Comparison of ENCODE assay signal across 20 mouse cellular contexts in genomic region chr9:66217970-66218369, GRCm38 (mm10). TPM values are rescaled to one million over a fixed set of nuclear protein-coding genes. Genes with fewer than 3 reads are reported as not detected.
A peak's percentile ranks its signal among the peaks of the same experiment; 100 is the strongest.
DNase-seq lines count a peak whose midpoint lies in the region; ATAC-seq and TF ChIP-seq lines count a peak whose summit lies in the region.
"Had no signal": no experiment of that assay in that cellular context is flagged by ENCODE, and none has a peak within 500 bp of the region (broad histone marks: within the 10 kb centered on the region; RNA-seq: fewer than 3 reads in every experiment).

No protein-coding gene starts in this region.

- WGBS in kidney, adult 2 months, result 71% methylated on average over 4 of the region's 4 CpGs
- WGBS in lung, postnatal 0 days, result 53% methylated on average over 4 of the region's 4 CpGs

- no peak for ATAC-seq in lung, postnatal 0 days
- no peak for ATAC-seq in erythroblast, adult 5-6 weeks (replicated peaks; ENCODE audit: low FRiP score, poor library complexity, severe bottlenecking)
- ATAC-seq: forebrain, postnatal 0 days; hindbrain, postnatal 0 days had no signal

- no peak overlapping the region for H3K4me2 ChIP-seq in lung, postnatal 0 days (replicated peaks; ENCODE audit: low read depth, low read length)
- H3K4me2 ChIP-seq: embryonic facial prominence, embryonic 15.5 days; forebrain, embryonic 12.5 days; heart, embryonic 15.5 days; hindbrain, embryonic 13.5 days had no signal

- TF ChIP-seq POLR2A in kidney, adult 2 months (IDR thresholded peaks at IDR 0.05; ENCODE audit: low read depth, low read length), result no peak

- peaks cover 7% of the 10 kb centered on the region; the same call in 1 of the 2 replicates for H3K4me1 ChIP-seq in kidney, adult 2 months (ENCODE audit: control insufficient read depth, insufficient read depth, low read length)
- H3K4me1 ChIP-seq in lung, postnatal 0 days (ENCODE audit: insufficient read depth, low read depth, low read length), result peaks cover 4% of the 10 kb centered on the region; the same call in 1 of the 2 replicates

- H3K9ac ChIP-seq in lung, postnatal 0 days (replicated peaks; ENCODE audit: low read depth), result no peak overlapping the region
- H3K9ac ChIP-seq: embryonic facial prominence, embryonic 15.5 days; forebrain, embryonic 12.5 days; forebrain, postnatal 0 days; heart, embryonic 15.5 days; hindbrain, embryonic 13.5 days had no signal

- no peak for TF ChIP-seq CTCF in kidney, adult 2 months (conservative IDR thresholded peaks at IDR 0.05; ENCODE audit: insufficient read depth, insufficient read length, low read depth, low read length)
- TF ChIP-seq CTCF in lung, postnatal 0 days (IDR thresholded peaks at IDR 0.05), result no peak

- TF ChIP-seq EP300 in lung, postnatal 0 days (IDR thresholded peaks at IDR 0.05), result peak; percentile 50

- no peaks in the 10 kb centered on the region for H3K9me3 ChIP-seq in lung, postnatal 0 days (ENCODE audit: low read length)
- H3K9me3 ChIP-seq: embryonic facial prominence, embryonic 15.5 days; forebrain, embryonic 12.5 days; heart, embryonic 15.5 days; hindbrain, embryonic 13.5 days had no signal

- H3K36me3 ChIP-seq in kidney, adult 2 months (ENCODE audit: control insufficient read depth, insufficient read depth, low read length), result no peaks in the 10 kb centered on the region
- H3K36me3 ChIP-seq in lung, postnatal 0 days (ENCODE audit: insufficient read depth, low read length), result no peaks in the 10 kb centered on the region
- H3K36me3 ChIP-seq: embryonic facial prominence, embryonic 15.5 days; forebrain, embryonic 12.5 days; heart, embryonic 15.5 days; hindbrain, embryonic 13.5 days had no signal

- H3K4me3 ChIP-seq in kidney, adult 2 months (ENCODE audit: insufficient read depth, low read depth, low read length), result no peak overlapping the region
- no peak overlapping the region for H3K4me3 ChIP-seq in lung, postnatal 0 days (ENCODE audit: low read depth, low read length)
- H3K4me3 ChIP-seq: embryonic facial prominence, embryonic 15.5 days; forebrain, embryonic 12.5 days; heart, embryonic 15.5 days; hindbrain, embryonic 13.5 days had no signal

- H3K27ac ChIP-seq in kidney, adult 2 months (ENCODE audit: insufficient read depth, low read depth, low read length), result peak overlapping the region; percentile 29; the same call in 1 of the 2 replicates
- H3K27ac ChIP-seq in lung, postnatal 0 days (ENCODE audit: low read length), result peak overlapping the region; percentile 72
- H3K27ac ChIP-seq: embryonic facial prominence, embryonic 15.5 days; forebrain, embryonic 12.5 days; hindbrain, embryonic 13.5 days; hindbrain, postnatal 0 days had no signal

- no peaks in the 10 kb centered on the region for H3K27me3 ChIP-seq in kidney, adult 2 months (replicated peaks; ENCODE audit: control insufficient read depth, insufficient read depth, low read length)
- no peaks in the 10 kb centered on the region for H3K27me3 ChIP-seq in lung, postnatal 0 days (replicated peaks; ENCODE audit: insufficient read depth, low read length)
- H3K27me3 ChIP-seq: embryonic facial prominence, embryonic 15.5 days; forebrain, embryonic 12.5 days; heart, embryonic 15.5 days; hindbrain, embryonic 13.5 days had no signal

- peak; percentile 63 for DNase-seq in gastrocnemius, adult 18-20 months (ENCODE audit: low spot score)
- no peak for DNase-seq in gastrocnemius, postnatal 4 days (ENCODE audit: low spot score in 2 of 2)
- DNase-seq in kidney, adult 2 months, result no peak
- no peak for DNase-seq in kidney, postnatal 36 days
- DNase-seq in lung, postnatal 0 days (ENCODE audit: low spot score), result no peak
- DNase-seq in lung, postnatal 10 days, result no peak
- DNase-seq in skeletal muscle tissue, adult 2 months (ENCODE audit: low read depth, low spot score), result peak; percentile 70
- DNase-seq: adrenal gland, adult 2 months; adrenal gland, postnatal 25 days; cerebellum, adult 2 months; cerebellum, postnatal 10 days; forebrain, postnatal 0 days; heart, adult 11 months; heart, postnatal 14 days had no signal

RNA-seq across cellular contexts. Expression of gene Dapk2, which starts 59.9 kb away (rescaled TPM):
- 10 to 100 TPM; 36.8 to 37.2 TPM for total RNA-seq in gastrocnemius, adult 18-20 months (2021)
- 10 to 100 TPM; 10.2 to 12.3 TPM for total RNA-seq in gastrocnemius, postnatal 4 days (2021)
- polyA plus RNA-seq in kidney, adult 2 months (2012; rRNA removed), result 10.8 and 11.8 TPM in 2 replicates
- polyA plus RNA-seq in lung, postnatal 0 days (2015; fragmentation: Nextera tagmentation; extraction: Ambion mirVana), result 60.9 and 66.6 TPM in 2 replicates
- 157 and 171 TPM in 2 replicates for total RNA-seq in erythroblast, adult 5-6 weeks (2015; ENCODE audit: low replicate concordance)
- 252 and 316 TPM in 2 replicates for total RNA-seq in erythroblast, adult 5-6 weeks (2017; ENCODE audit: low replicate concordance)

Comparison
In these comparisons a context has a peak if more than half of its experiments do, and no peak if none do; other contexts are left out.
1. DNase-seq: peak in gastrocnemius, adult 18-20 months (single experiment) and skeletal muscle tissue, adult 2 months (single experiment); none in gastrocnemius, postnatal 4 days (0 of 2), kidney, adult 2 months (single experiment), kidney, postnatal 36 days (0 of 2), lung, postnatal 0 days (single experiment) and lung, postnatal 10 days (single experiment).
2. RNA of gene Dapk2, which starts 59.9 kb away (total RNA-seq): 157 to 316 TPM in erythroblast, adult 5-6 weeks; 36.8 to 37.2 TPM in gastrocnemius, adult 18-20 months and 10.2 to 12.3 TPM in gastrocnemius, postnatal 4 days; every median in the first group is over 4 times any median in the second.